Mouse (Mus musculus) cerebellum, postnatal 14 days (tissue): ENCODE measurements around the gene Cd69.

Experiments used
- DNase-seq, 2 experiments: peaks; one replicate each; pipeline ENCODE4 v3.0.0; 2021; ENCODE audit warnings: mixed read lengths in 2 of 2

The Cd69 gene

GRCm38 (mm10) chr6:129222188-129222800 is 52.9 kb downstream of the Cd69 start:
- no peak for DNase-seq

GRCm38 (mm10) chr6:129221053-129221452 is 54.2 kb downstream of the Cd69 start:
- no peak for DNase-seq

- DNase-seq = no peak
These were observed 55.2 kb downstream of the Cd69 start for GRCm38 (mm10) chr6:129219897-129220517.

- no peak for DNase-seq
These were observed 57.0 kb downstream of the Cd69 start for GRCm38 (mm10) chr6:129218191-129218696.
